Mouse (Mus musculus) midbrain, embryonic 13.5 days (tissue): ENCODE results near the gene Tacr3. TPM values are rescaled to one million over a fixed set of nuclear protein-coding genes. Genes with fewer than 3 reads are reported as not detected.
A peak's percentile ranks its signal among the peaks of the same experiment; 100 is the strongest.

Experiments used
- ATAC-seq: fragments of 200-750 bp; cut with Nextera tagmentation; 2 replicates; pipeline ENCODE4 v1.8.0; 2017; ENCODE audit warnings: mild to moderate bottlenecking, moderate TSS enrichment, moderate library complexity
- H3K27ac ChIP-seq: fragments of 300-500 bp; sonication (generic); 2 replicates; pipeline ENCODE4 v1.5.1; 2015; ENCODE audit warnings: inconsistent platforms, mild to moderate bottlenecking, moderate library complexity
- H3K27me3 ChIP-seq: fragments of 300-500 bp; sonication (generic); 2 replicates; pipeline ENCODE4 v1.6.1; 2015; ENCODE audit warnings: mild to moderate bottlenecking, inconsistent platforms
- H3K36me3 ChIP-seq: fragments of 300-500 bp; sonication (generic); 2 replicates; pipeline ENCODE4 v1.6.1; 2015; ENCODE audit warnings: mild to moderate bottlenecking, inconsistent platforms
- H3K4me1 ChIP-seq: fragments of 300-500 bp; sonication (generic); replicated peaks from 2 replicates; pipeline ENCODE4 v1.6.1; 2015; ENCODE audit warnings: inconsistent platforms
- H3K4me2 ChIP-seq: fragments of 300-500 bp; sonication (generic); replicated peaks from 2 replicates; pipeline ENCODE4 v1.6.1; 2015; ENCODE audit warnings: moderate library complexity, mild to moderate bottlenecking, inconsistent platforms
- H3K4me3 ChIP-seq: fragments of 300-500 bp; sonication (generic); replicated peaks from 2 replicates; pipeline ENCODE4 v1.5.1; 2015; ENCODE audit warnings: mild to moderate bottlenecking, inconsistent platforms
- H3K9ac ChIP-seq: fragments of 300-500 bp; sonication (generic); replicated peaks from 2 replicates; pipeline ENCODE4 v1.6.1; 2015; ENCODE audit warnings: mild to moderate bottlenecking, inconsistent platforms
- H3K9me3 ChIP-seq: fragments of 300-500 bp; sonication (generic); 2 replicates; pipeline ENCODE4 v1.6.1; 2016; ENCODE audit warnings: mild to moderate bottlenecking, inconsistent platforms
- whole genome bisulfite sequencing: fragments of 180-500 bp; shearing (Covaris S2); methylation state at CpG from one replicate; pipeline ENCODE4 v1.1.7; 2015; 5-methylcytosine and 5-hydroxymethylcytosine counted together
- polyA plus RNA-seq: library from polyadenylated mRNA; unstranded; fragments of >200 nt; fragmentation: Nextera tagmentation; extraction: Ambion mirVana; gene quantifications from 2 replicates; pipeline ENCODE4 v1.2.1, GENCODE M21; 2015

Gene Tacr3
- 1.9 and 2.4 TPM in 2 replicates for polyA plus RNA-seq

DNA sequence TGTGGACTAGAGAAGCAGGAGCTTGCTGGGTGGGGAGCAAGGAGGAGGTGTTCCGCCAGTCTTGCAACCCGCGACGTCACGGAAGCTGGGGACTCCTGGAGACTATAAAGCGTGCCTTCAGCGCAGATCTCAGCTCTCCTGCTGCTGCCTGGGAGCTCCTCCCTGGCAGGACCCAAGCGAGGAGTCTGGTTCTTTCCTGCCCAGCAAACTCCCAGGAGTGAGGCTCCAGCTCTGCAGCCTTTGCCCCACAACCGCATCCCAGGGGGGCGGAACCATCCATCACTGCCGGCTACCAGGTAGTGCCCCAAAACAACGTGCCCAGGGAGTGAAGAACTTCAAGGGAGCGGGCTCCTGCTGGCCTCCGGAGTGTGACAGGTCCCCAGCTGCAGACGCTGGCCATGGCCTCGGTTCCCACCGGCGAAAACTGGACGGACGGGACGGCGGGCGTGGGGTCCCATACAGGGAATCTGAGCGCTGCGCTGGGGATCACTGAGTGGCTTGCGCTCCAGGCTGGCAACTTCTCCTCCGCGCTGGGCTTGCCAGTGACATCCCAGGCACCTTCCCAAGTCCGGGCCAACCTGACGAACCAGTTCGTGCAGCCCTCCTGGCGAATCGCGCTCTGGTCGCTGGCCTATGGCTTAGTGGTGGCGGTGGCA, at the start of gene Tacr3:
Gene Tacr3 (plus strand): TSS at position 133 of the 656 bp plus-strand sequence.
- WGBS = 2% methylated on average over 35 of the region's 36 CpGs
- no peaks in the 10 kb centered on the region for H3K36me3 ChIP-seq
- H3K4me3 ChIP-seq = peak within 1 kb of the TSS; percentile 47
- peak; percentile 81 for ATAC-seq
- no peak within 1 kb of the TSS for H3K27ac ChIP-seq
- peak within 1 kb of the TSS; percentile 50 for H3K9ac ChIP-seq
- peak within 1 kb of the TSS; percentile 94 for H3K4me2 ChIP-seq
- no peaks in the 10 kb centered on the region for H3K9me3 ChIP-seq
- peaks cover 10% of the 10 kb centered on the region; the same call in 1 of the 2 replicates for H3K27me3 ChIP-seq
- peaks cover 11% of the 10 kb centered on the region for H3K4me1 ChIP-seq

DNA sequence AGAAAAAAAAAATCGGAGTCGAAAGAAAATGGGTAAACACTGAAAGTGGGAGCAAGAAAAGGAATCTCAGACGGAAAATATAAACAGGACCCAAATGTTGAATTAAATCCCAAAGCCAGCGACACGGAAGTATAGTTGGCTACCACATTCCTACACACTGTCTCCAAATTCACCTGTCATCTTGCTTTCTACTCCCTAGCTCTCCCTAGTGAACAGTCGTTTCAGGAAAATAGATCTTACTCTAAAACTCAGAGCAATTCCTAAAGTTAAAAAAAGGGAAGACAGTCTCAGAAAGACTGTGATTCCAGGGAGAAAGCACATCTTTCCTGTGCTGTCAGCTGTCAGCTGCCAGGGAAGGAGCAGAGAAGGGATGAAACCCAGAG, 324 bp upstream of the Tacr3 start:
- WGBS = 56% methylated on average over 6 of the region's 6 CpGs
- peak; percentile 7; the same call in 1 of the 2 replicates for ATAC-seq
- Histone ChIP-seq H3K4me2 (peak overlapping the region; percentile 94), H3K27ac (no peak overlapping the region), H3K9ac (peak overlapping the region; percentile 50), H3K4me1 (peaks cover 11% of the 10 kb centered on the region), H3K36me3 (no peaks in the 10 kb centered on the region), H3K9me3 (no peaks in the 10 kb centered on the region), H3K4me3 (peak overlapping the region; percentile 47), H3K27me3 (peaks cover 10% of the 10 kb centered on the region; the same call in 1 of the 2 replicates)

DNA sequence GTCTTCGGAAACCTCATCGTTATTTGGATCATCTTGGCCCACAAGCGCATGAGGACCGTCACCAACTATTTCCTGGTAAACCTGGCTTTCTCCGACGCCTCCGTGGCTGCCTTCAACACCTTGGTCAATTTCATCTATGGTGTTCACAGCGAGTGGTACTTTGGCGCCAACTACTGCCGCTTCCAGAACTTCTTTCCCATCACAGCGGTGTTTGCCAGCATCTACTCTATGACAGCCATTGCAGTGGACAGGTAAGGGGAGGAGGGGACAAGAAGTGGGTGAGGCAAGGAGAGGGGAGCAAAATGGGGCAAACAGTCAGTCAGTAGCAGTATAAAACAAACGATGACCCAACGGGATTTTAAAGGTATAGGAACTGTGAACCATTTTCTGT, 719 bp downstream of the Tacr3 start:
- peaks cover 10% of the 10 kb centered on the region; the same call in 1 of the 2 replicates for H3K27me3 ChIP-seq
- H3K9ac ChIP-seq = peak overlapping the region; percentile 50; the same call in 1 of the 2 replicates
- H3K27ac ChIP-seq = no peak overlapping the region
- peak overlapping the region; percentile 94 for H3K4me2 ChIP-seq
- ATAC-seq = peak; percentile 62
- H3K4me1 ChIP-seq = peaks cover 11% of the 10 kb centered on the region
- H3K36me3 ChIP-seq = no peaks in the 10 kb centered on the region
- H3K4me3 ChIP-seq = peak overlapping the region; percentile 47
- H3K9me3 ChIP-seq = no peaks in the 10 kb centered on the region
- 11% methylated on average over 13 of the region's 13 CpGs for WGBS

DNA sequence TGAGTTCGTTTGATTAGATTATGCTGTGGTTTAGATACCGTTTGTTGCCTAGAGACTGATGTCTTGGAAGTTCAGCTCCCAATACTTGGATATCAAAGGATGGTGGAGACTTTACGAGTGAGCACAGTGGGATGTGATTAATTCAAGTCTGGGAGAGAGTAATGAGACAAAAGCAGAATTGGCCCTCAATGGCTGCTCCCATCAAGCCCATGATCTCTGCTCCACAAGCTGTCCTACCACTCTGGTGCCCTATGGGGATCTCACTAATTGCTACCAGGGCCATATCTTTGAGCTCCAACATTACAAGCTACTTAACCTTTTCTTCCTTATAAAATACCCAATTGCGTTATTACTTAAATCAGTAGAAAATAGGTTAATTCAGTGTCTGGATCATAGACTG, 22.5 kb downstream of the Tacr3 start:
- H3K4me1 ChIP-seq = no peaks in the 10 kb centered on the region
- no peaks in the 10 kb centered on the region for H3K27me3 ChIP-seq
- no peak overlapping the region for H3K4me3 ChIP-seq
- H3K4me2 ChIP-seq = no peak overlapping the region
- H3K27ac ChIP-seq = no peak overlapping the region
- no peaks in the 10 kb centered on the region for H3K36me3 ChIP-seq
- no peaks in the 10 kb centered on the region for H3K9me3 ChIP-seq
- no peak overlapping the region for H3K9ac ChIP-seq
- ATAC-seq = peak; percentile 48; the same call in 1 of the 2 replicates
- 35% methylated on average over 4 of the region's 4 CpGs for whole genome bisulfite sequencing

DNA sequence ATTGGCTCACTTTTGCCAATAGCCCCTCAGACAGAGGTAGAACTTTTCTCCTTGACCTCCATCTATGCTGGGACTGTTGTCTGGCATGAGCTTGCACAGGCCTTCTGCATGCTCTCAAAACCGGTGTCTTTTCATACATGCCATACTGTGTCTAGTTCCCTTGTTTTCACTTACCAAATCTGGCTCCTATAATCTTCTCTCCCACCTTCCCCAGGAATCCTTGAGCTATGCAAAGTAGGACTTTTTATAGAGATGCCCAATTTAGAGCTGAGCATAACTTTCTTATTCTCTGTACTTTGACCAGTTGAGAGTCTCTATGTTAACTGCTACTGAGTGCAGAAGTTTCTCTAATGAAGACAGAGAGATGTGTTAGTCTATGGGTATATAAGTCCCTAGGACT, 48.9 kb downstream of the Tacr3 start:
- WGBS = 88% methylated on average over 1 of the region's 1 CpGs

DNA sequence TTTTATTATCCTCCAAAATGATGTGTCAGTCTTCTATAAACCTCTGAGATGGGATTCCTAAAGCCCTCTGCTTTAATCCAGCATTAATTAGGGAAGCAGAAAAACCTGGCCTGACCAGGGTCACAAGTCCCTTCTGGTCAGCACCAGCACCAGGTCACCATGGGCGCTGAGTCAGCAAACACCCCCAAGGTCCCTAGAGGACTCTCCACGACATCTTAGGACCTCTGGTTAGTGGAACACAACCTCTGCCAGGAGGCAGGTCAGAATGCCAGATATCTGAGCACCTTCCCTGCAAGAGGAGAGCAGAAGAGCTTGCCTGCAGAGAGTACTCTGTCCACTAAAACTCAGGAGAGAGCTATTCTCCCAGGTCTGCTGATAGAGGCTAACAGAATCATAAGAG, 67.0 kb downstream of the Tacr3 start:
- Histone ChIP-seq H3K9me3 (no peaks in the 10 kb centered on the region), H3K27ac (no peak overlapping the region), H3K4me1 (no peaks in the 10 kb centered on the region), H3K4me2 (no peak overlapping the region), H3K4me3 (no peak overlapping the region), H3K36me3 (no peaks in the 10 kb centered on the region), H3K27me3 (no peaks in the 10 kb centered on the region), H3K9ac (no peak overlapping the region)
- no peak for ATAC-seq
- 80% methylated on average over 2 of the region's 2 CpGs for WGBS

More for the DNA sequence above, 48.9 kb downstream of the Tacr3 start:
- no peaks in the 10 kb centered on the region for H3K4me1 ChIP-seq
- no peak overlapping the region for H3K4me2 ChIP-seq
- ATAC-seq = no peak
- no peaks in the 10 kb centered on the region for H3K27me3 ChIP-seq
- H3K9me3 ChIP-seq = no peaks in the 10 kb centered on the region
- H3K27ac ChIP-seq = no peak overlapping the region
- H3K36me3 ChIP-seq = no peaks in the 10 kb centered on the region
- H3K4me3 ChIP-seq = no peak overlapping the region
- no peak overlapping the region for H3K9ac ChIP-seq

DNA sequence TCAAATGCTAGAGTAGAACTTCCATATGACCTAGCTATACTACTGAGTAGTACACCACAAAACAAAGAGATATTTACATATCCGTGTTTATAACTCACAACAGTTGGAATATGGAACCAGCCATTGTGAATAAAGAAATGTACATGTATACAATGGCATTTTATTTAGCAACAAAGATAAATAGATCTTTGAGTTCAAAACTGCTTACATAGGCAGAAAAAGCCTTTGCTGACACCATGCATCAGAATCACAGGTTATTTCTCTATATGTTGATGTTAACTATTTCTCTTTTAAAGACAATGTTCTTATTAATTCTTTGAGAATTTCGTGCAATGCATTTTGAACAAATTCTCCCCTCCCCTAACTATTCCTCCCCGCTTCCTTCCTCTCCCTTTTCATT, 80.1 kb downstream of the Tacr3 start:
- Histone ChIP-seq H3K9me3 (no peaks in the 10 kb centered on the region), H3K4me3 (no peak overlapping the region), H3K9ac (no peak overlapping the region), H3K4me1 (no peaks in the 10 kb centered on the region), H3K27ac (no peak overlapping the region), H3K36me3 (no peaks in the 10 kb centered on the region), H3K27me3 (no peaks in the 10 kb centered on the region), H3K4me2 (no peak overlapping the region)
- ATAC-seq = no peak
- 80% methylated on average over 3 of the region's 3 CpGs for WGBS

DNA sequence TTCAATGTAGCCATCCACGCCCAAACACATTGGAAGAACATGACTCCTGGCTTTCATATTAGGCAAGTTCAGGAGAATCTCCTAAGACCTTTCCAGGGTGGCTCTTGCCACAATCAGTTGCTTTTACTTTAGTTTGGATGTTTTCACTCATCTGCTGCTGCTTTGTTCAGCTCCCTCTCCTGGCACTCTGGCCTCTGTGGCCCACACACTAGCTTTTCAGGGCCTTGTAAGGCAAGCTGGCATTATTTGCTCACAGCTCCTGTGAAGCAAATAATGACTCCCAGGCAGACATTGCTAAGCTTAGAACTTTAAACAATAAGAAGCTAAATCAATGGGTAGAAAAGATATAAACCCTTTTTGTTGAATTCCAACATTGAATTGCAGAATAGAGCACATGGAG, 105.9 kb downstream of the Tacr3 start:
- no peak for ATAC-seq
- Histone ChIP-seq H3K36me3 (no peaks in the 10 kb centered on the region), H3K4me3 (no peak overlapping the region), H3K27ac (no peak overlapping the region), H3K9ac (no peak overlapping the region), H3K9me3 (no peaks in the 10 kb centered on the region), H3K27me3 (no peaks in the 10 kb centered on the region), H3K4me2 (no peak overlapping the region), H3K4me1 (0 out of 2 replicates have a peak, but pooled peaks cover 5% of the 10 kb centered on the region)
- WGBS = 56% methylated on average over 1 of the region's 1 CpGs

DNA sequence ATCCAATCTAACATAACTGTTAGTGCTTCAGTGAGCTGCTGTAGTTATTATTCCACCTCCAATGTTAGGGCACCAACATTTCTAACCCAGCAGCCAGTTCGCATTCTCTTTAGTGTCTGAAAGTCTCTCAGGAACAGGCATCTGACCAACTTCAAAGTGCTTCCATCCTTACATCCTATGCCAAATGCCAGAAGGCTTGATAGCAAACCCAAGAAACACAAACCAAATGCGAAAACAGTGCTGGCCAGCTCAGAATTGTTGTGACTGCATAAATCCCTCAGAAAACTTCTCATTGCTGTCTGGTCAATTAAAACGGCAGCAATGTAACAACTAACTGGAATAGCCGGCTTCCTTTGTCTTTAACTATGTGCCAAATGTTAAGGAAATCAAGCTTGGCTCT, 106.7 kb downstream of the Tacr3 start:
- 73% methylated on average over 4 of the region's 4 CpGs for WGBS
- Histone ChIP-seq H3K36me3 (no peaks in the 10 kb centered on the region), H3K4me1 (0 out of 2 replicates have a peak, but pooled peaks cover 5% of the 10 kb centered on the region), H3K27ac (no peak overlapping the region), H3K4me3 (no peak overlapping the region), H3K9ac (no peak overlapping the region), H3K4me2 (no peak overlapping the region), H3K9me3 (no peaks in the 10 kb centered on the region), H3K27me3 (no peaks in the 10 kb centered on the region)
- ATAC-seq = no peak

DNA sequence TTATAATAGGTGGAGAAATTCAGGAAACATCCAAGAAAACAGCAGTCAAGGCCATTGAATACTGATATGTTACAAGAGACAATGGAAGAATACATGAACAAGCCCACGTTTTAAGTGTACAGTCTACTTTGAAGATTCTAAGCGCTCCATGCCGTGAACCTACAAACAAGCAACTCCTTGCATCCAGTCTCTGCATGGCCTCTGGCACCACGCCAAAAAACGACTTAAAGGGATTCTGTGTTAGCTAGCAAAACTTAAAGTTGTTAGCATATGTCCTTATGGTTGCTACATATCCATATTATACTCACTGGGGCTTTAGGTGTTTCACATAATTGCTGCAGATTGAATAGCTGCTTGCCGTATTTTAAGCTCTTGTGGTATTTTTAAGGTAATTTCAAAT, 134.7 kb downstream of the Tacr3 start:
- ATAC-seq = no peak
- no peak overlapping the region for H3K4me3 ChIP-seq
- H3K9ac ChIP-seq = no peak overlapping the region
- no peak overlapping the region for H3K4me2 ChIP-seq
- no peaks in the 10 kb centered on the region for H3K27me3 ChIP-seq
- H3K4me1 ChIP-seq = no peaks in the 10 kb centered on the region
- no peaks in the 10 kb centered on the region for H3K36me3 ChIP-seq
- WGBS = 71% methylated on average over 6 of the region's 6 CpGs
- no peaks in the 10 kb centered on the region for H3K9me3 ChIP-seq
- H3K27ac ChIP-seq = no peak overlapping the region

DNA sequence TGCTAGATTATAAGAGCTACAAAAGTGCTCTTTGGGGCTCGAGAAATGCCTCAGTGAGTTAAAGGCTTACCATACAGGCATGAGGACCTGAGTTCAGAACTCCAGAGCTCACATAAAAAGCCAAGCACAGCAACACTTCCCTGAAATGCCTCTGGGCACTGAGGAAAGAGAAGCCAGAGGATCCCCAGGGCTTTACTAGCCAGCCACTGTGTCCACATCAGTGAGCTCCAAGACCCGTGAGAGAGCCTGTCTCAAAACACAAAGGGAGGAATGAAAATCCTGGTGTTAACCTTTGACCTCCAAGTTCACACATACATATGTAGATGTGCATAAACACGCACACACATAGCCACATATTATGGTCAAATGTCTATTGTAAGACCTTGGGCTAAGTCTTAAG, 150.1 kb downstream of the Tacr3 start:
- WGBS = 13% methylated on average over 3 of the region's 3 CpGs
- Histone ChIP-seq H3K27ac (no peak overlapping the region), H3K4me2 (no peak overlapping the region), H3K9me3 (no peaks in the 10 kb centered on the region), H3K36me3 (no peaks in the 10 kb centered on the region), H3K4me3 (no peak overlapping the region), H3K4me1 (no peaks in the 10 kb centered on the region), H3K27me3 (no peaks in the 10 kb centered on the region), H3K9ac (no peak overlapping the region)
- ATAC-seq = no peak

DNA sequence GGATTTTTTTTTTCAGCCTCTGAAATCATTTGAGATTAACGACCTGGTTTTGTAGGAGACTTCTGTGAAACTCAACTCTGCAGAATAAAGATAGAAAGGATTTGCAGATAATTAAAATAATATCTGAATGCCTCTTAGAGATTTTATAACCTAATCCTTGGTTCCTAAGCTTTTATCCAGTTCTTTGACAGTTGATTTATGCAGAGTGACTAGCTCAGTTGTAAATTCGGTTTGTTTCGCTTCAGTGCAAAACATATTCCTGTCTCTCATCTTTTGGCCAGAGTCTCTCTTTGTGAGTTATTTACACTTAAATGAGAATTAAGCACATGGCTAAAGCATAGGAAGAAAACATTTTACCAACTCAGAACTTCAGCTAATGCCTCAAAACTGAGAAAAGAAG, 151.3 kb downstream of the Tacr3 start:
- H3K9me3 ChIP-seq = no peaks in the 10 kb centered on the region
- 48% methylated on average over 3 of the region's 3 CpGs for WGBS
- no peaks in the 10 kb centered on the region for H3K27me3 ChIP-seq
- H3K4me2 ChIP-seq = no peak overlapping the region
- H3K4me1 ChIP-seq = no peaks in the 10 kb centered on the region
- no peak overlapping the region for H3K9ac ChIP-seq
- H3K27ac ChIP-seq = no peak overlapping the region
- H3K4me3 ChIP-seq = no peak overlapping the region
- no peaks in the 10 kb centered on the region for H3K36me3 ChIP-seq
- ATAC-seq = no peak
